Mouse (Mus musculus) heart, embryonic 16.5 days (tissue): Measurements from ENCODE around the gene Adk. TPM values are rescaled to one million over a fixed set of nuclear protein-coding genes. Genes with fewer than 3 reads are reported as not detected.
A peak's percentile ranks its signal among the peaks of the same experiment; 100 is the strongest.

Experiments
- ATAC-seq: fragments of 200-750 bp; cut with Nextera tagmentation; replicated peaks from 2 replicates; pipeline ENCODE4 v1.8.0; 2017; ENCODE audit warnings: moderate number of reproducible peaks; ENCODE audit not compliant: insufficient read depth, low FRiP score; ENCODE audit errors: extremely low read depth
- H3K27ac ChIP-seq: fragments of 300-500 bp; sonication (generic); 2 replicates; pipeline ENCODE4 v1.5.1; 2014; ENCODE audit warnings: mild to moderate bottlenecking, low read length, control low read depth, moderate library complexity
- H3K27me3 ChIP-seq: fragments of 300-500 bp; sonication (generic); 2 replicates; pipeline ENCODE4 v1.6.1; 2014; ENCODE audit warnings: low read length, mixed read lengths; ENCODE audit not compliant: control insufficient read depth, insufficient read depth
- H3K36me3 ChIP-seq: fragments of 300-500 bp; sonication (generic); 2 replicates; pipeline ENCODE4 v1.6.1; 2014; ENCODE audit not compliant: control insufficient read depth, insufficient read depth
- H3K4me1 ChIP-seq: fragments of 300-500 bp; sonication (generic); 2 replicates; pipeline ENCODE4 v1.6.1; 2014; ENCODE audit warnings: low read length, mixed read lengths; ENCODE audit not compliant: control insufficient read depth, insufficient read depth
- H3K4me2 ChIP-seq: fragments of 300-500 bp; sonication (generic); 2 replicates; pipeline ENCODE4 v1.6.1; 2014; ENCODE audit warnings: low read depth, mild to moderate bottlenecking, control low read depth, low read length
- H3K4me3 ChIP-seq: fragments of 300-500 bp; sonication (generic); 2 replicates; pipeline ENCODE4 v1.5.1; 2014; ENCODE audit warnings: mild to moderate bottlenecking, control low read depth, low read length
- H3K9ac ChIP-seq: fragments of 300-500 bp; sonication (generic); 2 replicates; pipeline ENCODE4 v1.6.1; 2014; ENCODE audit warnings: low read length, control low read depth
- H3K9me3 ChIP-seq: fragments of 300-500 bp; sonication (generic); replicated peaks from 2 replicates; pipeline ENCODE4 v1.6.1; 2016; ENCODE audit warnings: low read length; ENCODE audit not compliant: control insufficient read depth
- WGBS: fragments of 180-500 bp; shearing (Covaris S2); extraction: QIAGEN DNeasy Blood & Tissue Kit; methylation state at CpG from one replicate; pipeline ENCODE4 v1.1.7; 2014; 5-methylcytosine and 5-hydroxymethylcytosine counted together
- polyA plus RNA-seq: library from polyadenylated mRNA; unstranded; fragments of >200 nt; fragmentation: Nextera tagmentation; extraction: Ambion mirVana; gene quantifications from 2 replicates; pipeline ENCODE4 v1.2.1, GENCODE M21; 2015

The Adk gene
- polyA plus RNA-seq, 1 experiment from 2014 or later = 222 TPM

DNA sequence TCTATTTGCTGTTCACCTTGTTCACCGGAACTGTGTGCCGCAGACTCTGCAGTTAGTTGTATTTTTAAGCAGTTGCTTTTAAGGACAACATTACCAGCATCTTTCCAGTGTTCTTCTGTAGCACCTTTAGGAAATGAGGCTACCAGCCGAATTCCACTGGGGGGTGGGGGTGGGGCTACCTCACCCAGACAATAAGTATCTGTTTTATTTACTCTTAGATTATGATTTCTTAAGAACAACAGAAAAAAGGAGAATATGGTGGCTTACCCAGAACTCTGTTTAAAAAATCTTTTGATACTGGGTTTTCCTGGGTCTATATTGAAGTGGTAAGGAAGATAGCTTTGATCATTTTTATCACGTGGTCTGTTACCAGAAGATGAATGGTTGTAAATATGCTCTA lies 18.1 kb upstream of the Adk start:
- Histone ChIP-seq H3K9me3 (no peaks in the 10 kb centered on the region), H3K4me2 (no peak overlapping the region), H3K27ac (no peak overlapping the region), H3K4me3 (no peak overlapping the region), H3K27me3 (no peaks in the 10 kb centered on the region), H3K9ac (no peak overlapping the region), H3K4me1 (peaks cover under 1% of the 10 kb centered on the region; the same call in 1 of the 2 replicates), H3K36me3 (peaks cover 51% of the 10 kb centered on the region)
- ATAC-seq = no peak
- WGBS = 83% methylated on average over 4 of the region's 4 CpGs

DNA sequence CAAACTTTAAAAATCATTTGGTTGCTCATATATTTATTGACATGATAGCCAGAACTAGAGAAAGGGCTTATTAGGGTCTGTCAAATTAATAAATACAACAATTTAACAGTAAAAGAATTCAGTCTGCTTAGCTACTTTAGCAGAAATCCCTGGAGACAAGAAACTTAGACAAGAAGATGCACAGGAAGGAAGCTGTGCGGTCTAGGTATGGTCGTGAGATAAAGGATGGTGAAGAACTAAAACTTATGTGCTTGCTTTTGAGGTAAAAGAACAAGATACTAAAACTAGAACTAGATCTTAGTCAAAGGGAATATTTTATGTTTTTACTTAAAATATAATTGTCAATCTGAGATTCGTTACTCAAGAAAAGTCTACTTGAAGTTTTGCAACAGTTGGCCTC lies 17.6 kb upstream of the Adk start:
- H3K27me3 ChIP-seq = no peaks in the 10 kb centered on the region
- no peak overlapping the region for H3K9ac ChIP-seq
- H3K9me3 ChIP-seq = no peaks in the 10 kb centered on the region
- peaks cover 3% of the 10 kb centered on the region; the same call in 1 of the 2 replicates for H3K4me1 ChIP-seq
- ATAC-seq = no peak
- 90% methylated on average over 3 of the region's 3 CpGs for WGBS
- peaks cover 47% of the 10 kb centered on the region for H3K36me3 ChIP-seq
- no peak overlapping the region for H3K27ac ChIP-seq
- no peak overlapping the region for H3K4me3 ChIP-seq
- H3K4me2 ChIP-seq = no peak overlapping the region

DNA sequence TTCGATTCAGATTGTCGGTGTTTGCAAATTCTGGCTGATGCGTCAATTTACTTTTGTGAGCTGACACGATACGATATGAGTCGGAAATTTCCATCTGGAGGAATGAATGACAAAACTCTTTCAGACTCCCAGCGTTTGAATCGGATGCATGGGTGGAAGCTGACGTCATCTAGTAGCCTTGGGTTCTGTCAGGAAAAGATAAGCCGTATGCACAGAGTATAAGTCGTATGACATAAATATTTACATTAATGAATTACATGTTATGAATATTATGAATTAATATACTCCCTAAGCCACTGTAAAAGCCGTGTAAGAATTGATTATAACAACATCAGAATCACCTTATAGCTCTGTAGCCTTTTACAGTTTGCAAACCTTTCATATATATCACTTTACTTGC lies 13.3 kb upstream of the Adk start:
- Histone ChIP-seq H3K9ac (no peak overlapping the region), H3K4me3 (no peak overlapping the region), H3K27ac (peak overlapping the region; percentile 35; the same call in 1 of the 2 replicates), H3K27me3 (no peaks in the 10 kb centered on the region), H3K9me3 (no peaks in the 10 kb centered on the region), H3K36me3 (peaks cover 22% of the 10 kb centered on the region), H3K4me1 (peaks cover 3% of the 10 kb centered on the region; the same call in 1 of the 2 replicates), H3K4me2 (no peak overlapping the region)
- ATAC-seq = no peak
- WGBS = 58% methylated on average over 12 of the region's 12 CpGs

DNA sequence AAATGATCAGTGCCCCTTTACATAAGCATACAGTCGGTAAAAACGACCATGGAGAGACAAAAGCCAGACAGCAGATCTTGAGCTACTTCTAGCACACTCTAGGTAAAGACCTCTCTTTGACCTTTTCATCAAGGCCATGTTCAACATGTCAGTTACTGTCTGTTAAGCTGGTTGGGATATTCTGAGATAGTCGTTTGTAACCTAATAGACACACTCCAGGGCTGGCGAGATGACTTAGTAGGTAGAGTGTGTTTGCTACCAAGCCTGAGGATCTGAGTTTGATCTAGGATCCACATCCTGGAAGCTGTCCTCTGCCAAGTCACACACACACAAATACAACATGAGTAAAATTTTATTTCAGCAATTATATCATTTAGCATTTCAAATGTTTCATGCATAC lies 12.8 kb upstream of the Adk start:
- Histone ChIP-seq H3K9ac (no peak overlapping the region), H3K36me3 (peaks cover 20% of the 10 kb centered on the region; the same call in 1 of the 2 replicates), H3K4me2 (no peak overlapping the region), H3K9me3 (no peaks in the 10 kb centered on the region), H3K27me3 (no peaks in the 10 kb centered on the region), H3K4me3 (no peak overlapping the region), H3K4me1 (peaks cover 3% of the 10 kb centered on the region; the same call in 1 of the 2 replicates), H3K27ac (peak overlapping the region; percentile 35; the same call in 1 of the 2 replicates)
- ATAC-seq = no peak
- 47% methylated on average over 4 of the region's 4 CpGs for WGBS

DNA sequence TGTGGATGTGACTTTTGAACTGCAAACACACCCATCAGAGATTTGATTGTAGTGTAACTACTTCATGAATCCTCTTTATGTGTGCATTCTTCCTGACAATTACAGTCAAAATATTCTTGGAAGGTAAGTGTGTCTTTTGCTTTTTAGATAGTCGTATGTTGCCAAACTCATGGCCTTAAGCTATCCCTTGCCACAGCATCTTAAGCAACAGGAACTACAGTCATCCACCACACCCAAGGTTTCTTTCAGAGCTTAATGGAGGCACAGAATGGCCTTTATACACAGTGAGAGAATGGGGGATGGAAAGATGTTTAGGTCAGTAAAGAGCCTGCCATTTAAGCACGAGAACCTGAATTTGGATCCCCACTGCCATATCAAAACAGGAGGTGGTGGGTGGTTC lies 4.5 kb upstream of the Adk start:
- no peak for ATAC-seq
- Histone ChIP-seq H3K9me3 (no peaks in the 10 kb centered on the region), H3K4me2 (no peak overlapping the region), H3K36me3 (peaks cover 3% of the 10 kb centered on the region; the same call in 1 of the 2 replicates), H3K27ac (no peak overlapping the region), H3K27me3 (no peaks in the 10 kb centered on the region), H3K4me1 (peaks cover 14% of the 10 kb centered on the region), H3K4me3 (no peak overlapping the region), H3K9ac (no peak overlapping the region)
- 77% methylated on average over 2 of the region's 2 CpGs for WGBS

DNA sequence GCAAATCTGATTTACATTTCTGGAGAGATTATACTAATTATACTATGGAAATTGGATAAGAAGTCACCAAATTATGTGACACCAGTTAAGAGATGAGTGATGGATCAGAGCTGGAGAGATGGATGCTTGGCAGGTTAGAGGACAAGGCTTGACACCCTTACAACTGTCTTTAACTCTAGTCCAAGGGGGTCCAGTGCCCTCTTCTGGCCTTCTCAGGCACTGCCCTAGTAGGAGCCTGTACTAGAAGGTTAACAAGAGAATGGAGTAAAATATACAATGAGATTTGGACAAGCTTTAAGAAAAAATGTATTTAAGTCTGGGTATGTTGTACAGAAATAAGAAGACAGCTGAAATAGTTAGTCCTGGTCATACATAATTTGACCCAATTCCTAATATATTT lies 3.5 kb upstream of the Adk start:
- ATAC-seq = no peak
- no peaks in the 10 kb centered on the region for H3K9me3 ChIP-seq
- no peak overlapping the region for H3K27ac ChIP-seq
- no peak overlapping the region for H3K9ac ChIP-seq
- no peak overlapping the region for H3K4me2 ChIP-seq
- no peak overlapping the region for H3K4me3 ChIP-seq
- peaks cover 19% of the 10 kb centered on the region for H3K4me1 ChIP-seq
- H3K27me3 ChIP-seq = no peaks in the 10 kb centered on the region
- peaks cover 3% of the 10 kb centered on the region; the same call in 1 of the 2 replicates for H3K36me3 ChIP-seq

DNA sequence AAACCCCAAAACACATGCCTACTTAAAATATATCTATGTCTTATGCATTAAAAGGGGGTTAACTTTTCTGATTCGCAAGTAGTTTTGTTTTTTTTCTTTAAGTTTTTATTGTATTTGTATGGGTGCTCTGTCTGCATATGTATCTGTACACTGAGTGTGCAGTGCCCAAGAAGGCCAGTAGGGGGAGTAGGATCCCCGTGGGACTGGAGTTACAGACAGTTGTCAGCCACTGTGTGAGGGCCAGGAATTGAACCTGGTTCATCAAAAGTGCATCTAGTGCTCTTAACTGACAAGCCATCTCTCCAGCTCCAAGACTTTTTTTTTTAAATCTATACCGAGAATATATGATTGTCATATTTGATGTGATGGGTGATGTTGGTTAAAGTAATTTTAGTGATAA lies 1.6 kb upstream of the Adk start:
- Histone ChIP-seq H3K27me3 (no peaks in the 10 kb centered on the region), H3K27ac (no peak overlapping the region), H3K4me1 (peaks cover 19% of the 10 kb centered on the region), H3K4me3 (no peak overlapping the region), H3K9ac (no peak overlapping the region), H3K36me3 (no peaks in the 10 kb centered on the region), H3K4me2 (peak overlapping the region; percentile 97; the same call in 1 of the 2 replicates), H3K9me3 (no peaks in the 10 kb centered on the region)
- no peak for ATAC-seq
- WGBS = 71% methylated on average over 3 of the region's 3 CpGs

DNA sequence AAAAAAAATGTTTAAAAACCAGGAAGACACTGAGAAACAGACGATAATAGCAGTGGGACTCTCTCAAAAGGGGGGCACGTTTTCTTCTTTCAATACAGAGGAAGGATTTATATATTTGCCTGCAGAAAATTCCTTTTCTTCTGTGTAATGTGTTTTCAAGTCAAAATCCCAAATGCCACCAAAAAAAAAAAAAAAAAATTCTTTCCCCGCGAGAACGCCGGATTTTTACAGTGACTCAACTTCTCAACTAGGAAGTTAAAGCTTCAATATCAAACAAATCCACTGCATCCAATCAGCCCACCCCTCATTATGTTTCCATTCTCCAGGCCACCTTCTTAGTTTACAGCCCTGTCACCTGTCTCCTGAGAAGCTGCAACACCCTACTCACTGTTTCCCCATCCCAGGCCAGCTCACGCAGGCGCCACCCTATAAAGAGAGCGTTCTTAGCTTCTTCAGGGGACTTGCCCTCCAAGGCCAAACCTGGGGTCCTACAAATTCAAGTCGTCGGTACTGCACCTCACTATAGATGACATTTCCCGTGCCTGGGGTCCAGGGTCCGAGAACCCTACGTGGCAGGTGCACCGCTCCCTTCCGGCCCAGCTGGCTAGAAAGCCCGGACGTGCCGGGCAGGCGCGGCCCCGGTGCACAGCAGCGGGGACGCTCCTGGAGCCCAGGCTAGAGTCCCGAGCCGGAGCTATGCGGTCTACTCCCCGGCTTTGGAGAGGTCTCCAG lies 828 bp upstream of the Adk start:
- Histone ChIP-seq H3K9me3 (no peaks in the 10 kb centered on the region), H3K4me3 (peak overlapping the region; percentile 77), H3K36me3 (no peaks in the 10 kb centered on the region), H3K27me3 (no peaks in the 10 kb centered on the region), H3K27ac (peak overlapping the region; percentile 95), H3K4me2 (peak overlapping the region; percentile 97), H3K4me1 (peaks cover 19% of the 10 kb centered on the region), H3K9ac (peak overlapping the region; percentile 90)
- 0 out of 2 replicates have a peak, but pooled peaks have one; percentile 1 for ATAC-seq
- 6% methylated on average over 28 of the region's 28 CpGs for WGBS

DNA sequence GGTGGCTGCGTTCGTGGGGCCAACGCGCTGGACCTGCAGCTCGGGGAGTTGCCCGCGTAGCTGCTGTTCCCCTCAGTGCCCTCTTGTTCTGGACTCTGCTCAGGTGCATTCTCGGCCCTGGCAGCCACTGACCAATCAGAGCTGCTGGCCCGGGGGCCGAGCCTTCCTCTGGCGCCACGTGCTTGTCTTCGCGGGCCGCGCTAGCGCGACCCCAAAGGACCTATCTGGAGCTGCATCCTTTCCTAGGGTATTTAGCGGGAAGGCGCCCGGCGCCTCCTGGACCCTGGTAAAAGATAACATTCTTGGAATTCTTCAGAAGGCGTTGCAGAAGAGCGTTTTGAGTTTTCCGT lies 382 bp downstream of the Adk start:
- WGBS = under 1% methylated on average over 25 of the region's 25 CpGs
- ATAC-seq = peak; percentile 80

More for the DNA sequence above, 382 bp downstream of the Adk start:
- peak overlapping the region; percentile 77 for H3K4me3 ChIP-seq
- peak overlapping the region; percentile 82 for H3K9ac ChIP-seq
- no peaks in the 10 kb centered on the region for H3K9me3 ChIP-seq
- H3K4me1 ChIP-seq = peaks cover 19% of the 10 kb centered on the region
- peak overlapping the region; percentile 97 for H3K4me2 ChIP-seq
- H3K27ac ChIP-seq = peak overlapping the region; percentile 95
- H3K36me3 ChIP-seq = no peaks in the 10 kb centered on the region
- H3K27me3 ChIP-seq = no peaks in the 10 kb centered on the region
